Mouse (Mus musculus): ENCODE results near the gene Gm21900. TPM values are rescaled to one million over a fixed set of nuclear protein-coding genes. Genes with fewer than 3 reads are reported as not detected.
"Not testable (repeated sequence)": the region's sequence is repeated elsewhere in the genome, so short reads cannot be mapped to it uniquely, and the experiment has no call there.

Gene Gm21900
- not detected for total RNA-seq (2021)

- DNase-seq (ENCODE audit: low spot score); intact Hi-C loops (cut with DNase I): not testable (repeated sequence)
These were observed at the start of gene Gm21900 for GRCm38 (mm10) chrY:10616061-10616460. Gene Gm21900 (plus strand): TSS chrY:10616361.

- peak; percentile 0 for DNase-seq (ENCODE audit: low spot score)
- intact Hi-C loops (cut with DNase I), result not testable (repeated sequence)
These were observed 27.4 kb downstream of the Gm21900 start for GRCm38 (mm10) chrY:10643516-10643915.

Other genes starting within 250 kb of the Gm21900 start
- not detected for gene Gm28510, start 203.6 kb upstream of the Gm21900 start, total RNA-seq (2021)
- not detected for gene Gm20737, start 80.3 kb upstream of the Gm21900 start, total RNA-seq (2021)
- not detected for gene Gm21775, start 62.9 kb upstream of the Gm21900 start, total RNA-seq (2021)
- gene Gm20777, start 136.1 kb downstream of the Gm21900 start, total RNA-seq (2021), result not detected